Mouse (Mus musculus) ES-E14 (cell line): ENCODE data around the gene Cfap157.

ENCODE experiments used
- CHD2 ChIP-seq: IDR thresholded peaks from 2 replicates; pipeline ENCODE4 v1.6.1; 2014; ENCODE audit warnings: mild to moderate bottlenecking, low read depth, low read length, inconsistent platforms
- ZC3H11A ChIP-seq: IDR thresholded peaks from 2 replicates; pipeline ENCODE4 v1.6.1; 2012; ENCODE audit warnings: low read depth, mild to moderate bottlenecking, inconsistent platforms, low read length, borderline replicate concordance

DNA sequence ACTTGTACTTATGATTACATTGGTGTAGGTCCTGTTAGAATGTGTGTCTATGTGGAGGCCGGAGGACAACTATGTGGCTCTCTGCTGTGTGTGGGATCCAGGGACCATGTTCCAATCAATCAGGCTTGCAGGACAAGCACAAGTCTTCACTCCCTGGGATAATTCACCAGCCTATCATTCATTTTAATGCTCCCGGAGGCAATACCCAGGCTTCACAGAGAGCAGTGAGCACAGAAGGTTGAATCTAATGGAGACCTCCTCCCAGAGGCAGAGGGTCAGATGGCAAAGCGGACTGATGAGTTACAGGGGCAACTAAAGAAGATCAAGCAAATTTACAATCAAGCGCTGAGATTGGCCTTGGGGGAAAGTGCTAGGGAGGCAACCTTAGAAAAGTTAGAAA lies 54.7 kb downstream of the Cfap157 start:
- TF ChIP-seq CHD2 = no peak
- no peak for TF ChIP-seq ZC3H11A
